Mouse (Mus musculus) bone marrow, adult 2 months (tissue): ENCODE measurements around the gene Ces2f. TPM values are rescaled to one million over a fixed set of nuclear protein-coding genes. Genes with fewer than 3 reads are reported as not detected.

ENCODE experiments used
- H3K27ac ChIP-seq: fragments of 200-500 bp; 2 replicates; pipeline ENCODE4 v1.5.1; 2012; ENCODE audit warnings: low read depth, mild to moderate bottlenecking, control low read depth, inconsistent platforms, low read length; ENCODE audit not compliant: control insufficient read depth, poor library complexity, insufficient read depth
- H3K4me1 ChIP-seq: fragments of 200-500 bp; 2 replicates; pipeline ENCODE4 v1.6.1; 2011; ENCODE audit warnings: low read length; ENCODE audit not compliant: control insufficient read depth, insufficient read depth
- H3K4me3 ChIP-seq: fragments of 200-500 bp; replicated peaks from 2 replicates; pipeline ENCODE3; 2011; ENCODE audit warnings: mild to moderate bottlenecking, low read depth, low read length, control low read depth; ENCODE audit not compliant: control insufficient read depth
- CTCF ChIP-seq: fragments of 200-500 bp; IDR thresholded peaks from 2 replicates; pipeline ENCODE4 v1.5.1; 2011; ENCODE audit warnings: low read length, control low read depth; ENCODE audit not compliant: control insufficient read depth, insufficient read depth
- POLR2A ChIP-seq: fragments of 200-500 bp; IDR thresholded peaks from 2 replicates; pipeline ENCODE4 v1.6.1; 2011; ENCODE audit warnings: low read depth, mild to moderate bottlenecking, control low read depth, low read length, borderline replicate concordance; ENCODE audit not compliant: control insufficient read depth
- WGBS: fragments of 180-500 bp; shearing (Covaris S2); methylation state at CpG from one replicate; pipeline ENCODE4 v1.1.7; 2018; 5-methylcytosine and 5-hydroxymethylcytosine counted together
- polyA plus RNA-seq: library from polyadenylated mRNA; stranded (reverse); fragments of >200 nt; gene quantifications from 2 replicates; pipeline ENCODE4 v1.2.4, GENCODE M21; 2011; ENCODE audit warnings: low replicate concordance; ENCODE audit not compliant: missing spikeins, insufficient read depth, insufficient read length

Ces2f gene
- polyA plus RNA-seq, 1 experiment: not detected

DNA sequence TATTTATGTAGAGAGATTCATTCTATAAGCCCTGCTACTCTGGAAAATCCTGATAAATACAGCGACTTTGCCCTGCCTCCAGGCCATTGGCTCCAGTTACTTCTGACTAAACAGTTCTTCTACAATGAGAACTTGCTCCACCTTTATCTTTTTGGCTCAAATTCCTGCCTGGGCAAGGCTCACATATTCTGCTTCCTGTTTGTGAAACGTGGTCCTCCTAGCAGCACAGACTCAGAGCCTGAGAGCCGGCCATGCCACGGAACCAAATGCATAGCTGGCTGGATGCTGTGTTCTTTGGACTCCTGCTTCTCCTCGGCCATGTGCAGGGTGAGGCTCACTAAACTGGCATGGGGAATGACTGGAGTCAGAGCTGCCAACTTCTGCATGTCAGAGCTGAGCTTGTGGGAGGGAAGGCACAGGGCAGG is 14.4 kb downstream of the Ces2f start, which contains the start of gene Ces2g:
Gene Ces2g, plus strand, starts transcription at position 182 of the 425 bp plus-strand sequence.
- TF ChIP-seq POLR2A: no peak
- TF ChIP-seq CTCF: no peak
- Histone ChIP-seq H3K27ac (peak within 1 kb of the TSS; percentile 85), H3K4me3 (peak within 1 kb of the TSS; percentile 73), H3K4me1 (peaks cover 2% of the 10 kb centered on the region; the same call in 1 of the 2 replicates)
- 21% methylated on average over 5 of the region's 5 CpGs for WGBS

DNA sequence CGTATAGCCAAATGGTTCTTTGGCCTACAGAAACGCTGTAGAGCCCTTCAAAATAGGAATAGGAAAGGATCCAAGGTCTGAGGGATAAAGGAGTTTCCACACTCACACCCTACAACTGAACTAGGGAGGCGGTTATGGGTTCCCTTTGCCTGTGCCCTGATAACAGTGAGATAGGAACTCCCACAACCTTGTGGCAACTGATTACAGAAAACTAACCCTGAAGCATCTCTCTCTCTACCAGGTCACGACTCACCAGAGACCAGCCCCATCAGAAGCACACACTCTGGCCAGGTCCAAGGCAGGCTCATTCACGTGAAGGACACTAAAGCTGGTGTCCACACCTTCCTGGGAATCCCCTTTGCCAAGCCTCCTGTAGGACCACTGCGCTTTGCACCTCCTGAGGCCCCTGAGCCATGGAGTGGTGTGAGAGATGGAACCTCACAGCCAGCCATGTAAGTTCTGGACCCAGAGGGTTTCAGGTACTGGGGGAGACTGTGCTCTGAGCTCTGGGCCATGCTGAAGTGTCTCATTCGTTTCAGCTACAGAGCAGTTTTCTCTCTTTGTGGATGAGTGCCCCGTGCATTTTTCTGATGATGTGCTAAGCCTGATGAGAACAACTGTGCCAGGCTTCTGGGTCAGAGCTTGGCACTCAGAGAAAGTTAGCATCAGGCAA is 15.2 kb downstream of the Ces2f start:
- TF ChIP-seq CTCF (no peak), POLR2A (no peak)
- WGBS: 59% methylated on average over 8 of the region's 8 CpGs
- Histone ChIP-seq H3K4me1 (peaks cover 2% of the 10 kb centered on the region; the same call in 1 of the 2 replicates), H3K27ac (peak overlapping the region; percentile 81), H3K4me3 (peak overlapping the region; percentile 73)

DNA sequence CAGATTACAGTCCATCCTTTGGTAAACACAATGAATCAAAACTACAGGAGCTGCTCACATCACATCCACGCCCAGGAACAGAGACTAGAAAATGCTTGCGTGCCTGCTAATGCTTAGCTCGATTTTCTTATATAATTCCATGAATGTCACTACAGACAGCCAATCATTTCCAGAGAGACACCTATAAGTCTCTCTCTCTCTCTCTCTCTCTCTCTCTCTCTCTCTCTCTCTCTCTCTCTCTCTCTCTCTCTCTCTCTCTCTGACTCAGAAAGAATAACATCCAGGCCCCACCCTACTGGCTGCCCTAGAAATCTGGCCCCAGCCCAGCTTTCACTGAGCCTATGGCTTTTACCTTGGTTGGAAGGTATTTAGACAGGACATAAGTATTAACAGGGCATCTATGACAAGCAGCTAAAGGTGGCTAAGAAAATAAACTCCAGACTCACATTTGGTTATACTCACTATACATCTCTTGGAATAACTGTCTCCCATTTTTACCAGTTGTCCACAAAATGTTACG is 16.3 kb downstream of the Ces2f start:
- no peak for TF ChIP-seq CTCF
- no peak for TF ChIP-seq POLR2A
- 77% methylated on average over 4 of the region's 4 CpGs for WGBS

DNA sequence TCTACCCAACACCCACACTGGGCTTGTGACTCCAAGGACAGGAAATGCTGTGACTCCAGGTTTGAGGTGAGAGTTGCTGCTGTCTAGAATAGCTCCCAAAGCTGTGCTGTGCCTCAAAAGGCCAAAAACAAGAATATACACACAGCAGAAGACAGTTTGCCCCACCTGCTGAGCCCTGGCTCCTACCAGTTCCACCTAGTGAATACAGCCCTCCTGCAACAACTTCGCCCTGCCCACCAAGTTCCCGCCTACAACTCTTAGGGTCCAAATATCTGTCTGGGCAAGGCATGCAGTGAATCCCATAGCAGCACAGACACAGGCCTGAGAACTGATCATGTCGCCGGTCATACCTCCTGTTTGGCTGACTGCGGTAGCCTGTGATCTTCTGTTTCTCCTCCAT is 37.0 kb downstream of the Ces2f start:
- 86% methylated on average over 5 of the region's 5 CpGs for WGBS
- no peak overlapping the region for H3K4me3 ChIP-seq
- no peaks in the 10 kb centered on the region for H3K4me1 ChIP-seq
- TF ChIP-seq CTCF (no peak), POLR2A (no peak)
- H3K27ac ChIP-seq: no peak overlapping the region

More for the DNA sequence above, 16.3 kb downstream of the Ces2f start:
- Histone ChIP-seq H3K27ac (no peak overlapping the region), H3K4me1 (peaks cover 2% of the 10 kb centered on the region; the same call in 1 of the 2 replicates), H3K4me3 (peak overlapping the region; percentile 73)

DNA sequence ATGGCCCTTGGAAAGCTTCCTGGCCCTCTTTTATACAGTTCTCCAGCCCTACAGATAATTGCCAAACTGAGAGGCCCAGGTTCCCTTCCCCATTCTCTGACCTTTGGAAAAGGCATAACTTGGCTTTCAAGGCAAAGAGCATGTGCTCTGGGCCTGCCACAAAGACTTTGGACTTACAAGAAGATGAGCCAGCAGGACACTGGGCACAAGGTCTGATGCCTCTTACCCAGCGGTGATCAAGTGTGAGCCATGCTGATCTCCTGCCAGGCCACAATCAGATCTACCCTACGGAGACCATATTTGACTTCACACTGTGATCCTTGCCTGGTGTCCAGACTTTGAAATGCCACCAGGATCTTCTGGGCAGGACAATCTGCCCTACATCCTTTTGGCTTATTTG is 37.8 kb downstream of the Ces2f start:
- no peak overlapping the region for H3K27ac ChIP-seq
- 81% methylated on average over 2 of the region's 2 CpGs for WGBS
- TF ChIP-seq CTCF: no peak
- no peak for TF ChIP-seq POLR2A
- no peak overlapping the region for H3K4me3 ChIP-seq
- no peaks in the 10 kb centered on the region for H3K4me1 ChIP-seq

DNA sequence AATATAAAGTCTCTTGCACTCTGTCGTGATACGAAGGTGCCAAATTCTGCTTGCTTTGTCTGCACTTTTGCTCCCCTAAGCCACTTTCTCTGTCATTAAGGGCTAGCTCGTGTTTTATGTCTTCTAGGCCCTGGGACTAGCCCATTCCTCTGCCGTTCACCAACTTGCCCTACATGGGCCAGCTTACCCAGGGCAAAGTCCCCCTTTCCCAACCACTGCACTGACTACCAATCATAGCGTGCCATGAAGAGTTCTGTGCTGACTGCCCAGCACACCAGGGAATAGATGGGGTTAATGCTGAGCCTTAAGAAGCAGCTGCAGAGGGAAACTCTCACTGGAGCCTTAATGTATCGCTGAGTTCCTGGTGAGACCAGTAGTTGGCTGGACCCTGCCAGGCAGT is 51.0 kb downstream of the Ces2f start:
- no peak for TF ChIP-seq POLR2A
- no peak for TF ChIP-seq CTCF
- Histone ChIP-seq H3K4me1 (no peaks in the 10 kb centered on the region), H3K27ac (no peak overlapping the region), H3K4me3 (no peak overlapping the region)
- 77% methylated on average over 6 of the region's 6 CpGs for WGBS

DNA sequence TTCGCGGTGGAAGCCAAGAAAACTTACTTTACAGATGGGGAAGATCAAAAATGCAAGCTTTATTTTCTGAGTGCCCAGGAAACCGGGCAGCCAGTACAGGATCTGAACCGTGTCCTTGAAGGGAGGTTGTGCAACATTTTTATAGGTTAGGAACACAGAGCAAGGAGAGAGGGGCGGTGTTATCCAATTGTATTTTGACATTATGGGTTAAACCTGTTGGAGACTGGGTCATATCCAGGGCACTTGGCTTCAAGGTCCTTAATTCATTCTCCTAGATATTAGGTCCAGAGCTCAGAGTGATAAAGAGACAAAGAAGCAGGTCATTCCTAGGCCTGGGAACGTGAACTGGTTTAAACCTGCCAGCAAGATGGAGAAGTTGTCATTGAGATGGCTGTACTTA is 52.0 kb downstream of the Ces2f start:
- no peak overlapping the region for H3K27ac ChIP-seq
- H3K4me1 ChIP-seq: no peaks in the 10 kb centered on the region
- WGBS: 71% methylated on average over 6 of the region's 6 CpGs
- TF ChIP-seq CTCF: no peak
- TF ChIP-seq POLR2A: no peak
- H3K4me3 ChIP-seq: no peak overlapping the region

DNA sequence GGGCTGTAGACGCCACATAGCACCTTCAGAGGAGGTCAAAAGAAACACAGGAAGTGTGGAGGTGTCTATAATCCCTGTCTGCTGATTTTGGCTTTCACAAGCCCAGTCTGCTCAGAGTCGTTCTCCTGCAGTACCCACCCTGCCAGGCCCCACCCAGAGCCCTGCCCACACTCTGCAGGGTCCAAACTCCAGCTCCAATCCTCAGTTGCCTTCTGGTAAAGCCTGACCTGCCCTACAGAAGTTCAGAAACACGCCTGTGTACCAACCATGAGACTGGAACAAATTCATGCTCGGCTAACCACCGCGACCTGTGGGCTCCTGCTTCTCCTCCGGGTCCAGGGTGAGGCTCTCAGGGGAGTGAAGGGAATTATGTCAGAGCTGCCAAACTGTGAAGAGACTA is 53.4 kb downstream of the Ces2f start, which contains the start of gene Ces2h:
Gene Ces2h, plus strand, starts transcription at position 268 of the 400 bp plus-strand sequence.
- Histone ChIP-seq H3K4me3 (no peak within 1 kb of the TSS), H3K27ac (no peak within 1 kb of the TSS), H3K4me1 (no peaks in the 10 kb centered on the region)
- TF ChIP-seq POLR2A (no peak), CTCF (no peak)
- 70% methylated on average over 7 of the region's 7 CpGs for WGBS

Other genes starting within 250 kb of the Ces2f start
- gene Ces2a, start 213.4 kb upstream of the Ces2f start, polyA plus RNA-seq: 1.3 and 2.5 TPM in 2 replicates
- gene Ces2b, start 115.8 kb upstream of the Ces2f start, polyA plus RNA-seq: not detected in 2 replicates
- not detected in 2 replicates for gene Ces2c, start 100.3 kb upstream of the Ces2f start, polyA plus RNA-seq
- gene Ces2e, start 21.1 kb upstream of the Ces2f start, polyA plus RNA-seq: 0.49 and 1.2 TPM in 2 replicates
- 29.5 and 49.8 TPM in 2 replicates for gene Ces2g, start 14.4 kb downstream of the Ces2f start, polyA plus RNA-seq
- not detected in 2 replicates for gene Ces2h, start 53.5 kb downstream of the Ces2f start, polyA plus RNA-seq
- gene Ces3a, start 101.2 kb downstream of the Ces2f start, polyA plus RNA-seq: 2.3 and 7.1 TPM in 2 replicates
- 0.95 and 1.3 TPM in 2 replicates for gene Ces3b, start 136.4 kb downstream of the Ces2f start, polyA plus RNA-seq
- not detected in 2 replicates for gene Ces4a, start 184.4 kb downstream of the Ces2f start, polyA plus RNA-seq
- gene Cbfb, start 223.3 kb downstream of the Ces2f start, polyA plus RNA-seq: 9.7 and 36.4 TPM in 2 replicates